In genomic region chr10:127136510-127136909, GRCm38 (mm10) we compare ENCODE assay signal across 15 mouse cellular contexts. TPM values are rescaled to one million over a fixed set of nuclear protein-coding genes. Genes with fewer than 3 reads are reported as not detected.
DNase-seq lines count a peak whose midpoint lies in the region; ATAC-seq and TF ChIP-seq lines count a peak whose summit lies in the region.
"Had no signal": no experiment of that assay in that cellular context is flagged by ENCODE, and none has a peak within 500 bp of the region (broad histone marks: within the 10 kb centered on the region; RNA-seq: fewer than 3 reads in every experiment).

No protein-coding gene starts in this region.

- H3K27me3 ChIP-seq in heart, postnatal 0 days (ENCODE audit: control insufficient read depth, insufficient read depth, low read length) = no peaks in the 10 kb centered on the region
- H3K27me3 ChIP-seq in stomach, postnatal 0 days (ENCODE audit: control insufficient read depth, insufficient read depth, low read length) = no peaks in the 10 kb centered on the region
- H3K27me3 ChIP-seq: neural tube, embryonic 13.5 days had no signal

- no peak for TF ChIP-seq CTCF in heart, postnatal 0 days (IDR thresholded peaks at IDR 0.05; ENCODE audit: low read depth)
- TF ChIP-seq CTCF in stomach, postnatal 0 days (IDR thresholded peaks at IDR 0.05; ENCODE audit: low read depth) = no peak

- H3K4me2 ChIP-seq in heart, postnatal 0 days (ENCODE audit: low read depth, low read length) = no peak overlapping the region
- no peak overlapping the region for H3K4me2 ChIP-seq in stomach, postnatal 0 days (replicated peaks; ENCODE audit: low read depth)
- H3K4me2 ChIP-seq: neural tube, embryonic 13.5 days had no signal

- DNase-seq in heart, postnatal 0 days (ENCODE audit: low spot score) = no peak
- DNase-seq in heart, adult 8-10 months (ENCODE audit: low spot score) = no peak
- peak; percentile 65 for DNase-seq in lung, postnatal 36 days
- no peak for DNase-seq in stomach, postnatal 0 days (ENCODE audit: low spot score)
- DNase-seq in cerebellum, postnatal 25 days = no peak
- no peak for DNase-seq in layer of hippocampus, postnatal 36 days
- DNase-seq in cerebellum, postnatal 14 days = no peak
- DNase-seq: gastrocnemius, adult 2 months; heart, postnatal 10 days; kidney, adult 2 months; right cerebral cortex, postnatal 14 days had no signal

- no peak overlapping the region for H3K4me3 ChIP-seq in heart, postnatal 0 days (ENCODE audit: low read depth, low read length)
- H3K4me3 ChIP-seq in stomach, postnatal 0 days (ENCODE audit: low read depth, low read length) = no peak overlapping the region
- H3K4me3 ChIP-seq: gastrocnemius, adult 2 months; left cerebral cortex, adult 2 months; neural tube, embryonic 13.5 days had no signal

- no peaks in the 10 kb centered on the region for H3K36me3 ChIP-seq in heart, postnatal 0 days (replicated peaks; ENCODE audit: control insufficient read depth, insufficient read depth, low read length)
- H3K36me3 ChIP-seq in stomach, postnatal 0 days (ENCODE audit: control insufficient read depth, insufficient read depth, low read length) = no peaks in the 10 kb centered on the region
- H3K36me3 ChIP-seq: neural tube, embryonic 13.5 days had no signal

- H3K27ac ChIP-seq in heart, postnatal 0 days (ENCODE audit: low read depth) = peak overlapping the region; percentile 32; the same call in 1 of the 2 replicates
- 0 out of 2 replicates have a peak overlapping the region, but pooled peaks have one; percentile 30 for H3K27ac ChIP-seq in stomach, postnatal 0 days (replicated peaks)
- H3K27ac ChIP-seq: gastrocnemius, adult 2 months; left cerebral cortex, adult 2 months; macrophage; neural tube, embryonic 13.5 days had no signal

- no peak overlapping the region for H3K9ac ChIP-seq in heart, postnatal 0 days (replicated peaks; ENCODE audit: low read depth, low read length)
- no peak overlapping the region for H3K9ac ChIP-seq in stomach, postnatal 0 days (ENCODE audit: low read length)
- H3K9ac ChIP-seq: neural tube, embryonic 13.5 days had no signal

- ATAC-seq in heart, postnatal 0 days (ENCODE audit: insufficient read depth, low read depth) = no peak
- peak; percentile 74 for ATAC-seq in activated CD4-positive, CD25-positive, alpha-beta regulatory T cell, adult 4 months
- ATAC-seq in stomach, postnatal 0 days (ENCODE audit: low FRiP score, low TSS enrichment) = no peak

- no peaks in the 10 kb centered on the region for H3K9me3 ChIP-seq in heart, postnatal 0 days (replicated peaks; ENCODE audit: control insufficient read depth, low read length)
- no peaks in the 10 kb centered on the region for H3K9me3 ChIP-seq in stomach, postnatal 0 days (ENCODE audit: control insufficient read depth, low read length)
- H3K9me3 ChIP-seq: neural tube, embryonic 13.5 days had no signal

- 73% methylated on average over 4 of the region's 4 CpGs for WGBS in heart, postnatal 0 days
- 55% methylated on average over 4 of the region's 4 CpGs for WGBS in stomach, postnatal 0 days

- TF ChIP-seq EP300 in heart, postnatal 0 days (IDR thresholded peaks at IDR 0.05; ENCODE audit: low read depth) = no peak
- TF ChIP-seq EP300 in stomach, postnatal 0 days (optimal IDR thresholded peaks at IDR 0.05) = no peak

- H3K4me1 ChIP-seq in heart, postnatal 0 days (ENCODE audit: control insufficient read depth, insufficient read depth) = no peaks in the 10 kb centered on the region
- H3K4me1 ChIP-seq in stomach, postnatal 0 days (replicated peaks; ENCODE audit: control insufficient read depth, insufficient read depth) = no peaks in the 10 kb centered on the region
- H3K4me1 ChIP-seq: neural tube, embryonic 13.5 days had no signal

RNA-seq across cellular contexts. Expression of gene Os9, which starts 15.6 kb away (rescaled TPM):
- 39.8 and 45.2 TPM in 2 replicates for total RNA-seq in heart, postnatal 0 days (2014; rRNA removed; ENCODE audit: low replicate concordance)
- polyA plus RNA-seq in heart, postnatal 0 days (2015; fragmentation: Nextera tagmentation; extraction: Ambion mirVana) = 36.0 and 40.0 TPM in 2 replicates
- total RNA-seq in heart, adult 8-10 months (2022) = 10 to 100 TPM; 22.2 to 31.6 (median 24.1) TPM
- 10 to 100 TPM; 51.3 to 75.5 TPM for polyA plus RNA-seq in activated CD4-positive, CD25-positive, alpha-beta regulatory T cell, adult 4 months (2017; shearing (Covaris generic))
- polyA plus RNA-seq in stomach, postnatal 0 days (2015; fragmentation: Nextera tagmentation; extraction: Ambion mirVana) = 81.9 and 82.0 TPM in 2 replicates
- total RNA-seq in layer of hippocampus, postnatal 36 days (2021) = 10 to 100 TPM; 97.5 to 99.3 TPM

RNA-seq across cellular contexts. Expression of gene B4galnt1, which starts 28.5 kb away (rescaled TPM):
- total RNA-seq in heart, postnatal 0 days (2014; rRNA removed; ENCODE audit: low replicate concordance) = 2.3 and 7.7 TPM in 2 replicates
- polyA plus RNA-seq in heart, postnatal 0 days (2015; fragmentation: Nextera tagmentation; extraction: Ambion mirVana) = 0.72 and 0.82 TPM in 2 replicates
- total RNA-seq in heart, adult 8-10 months (2022) = 1 to 10 TPM; 1.2 to 3.2 (median 1.5) TPM
- polyA plus RNA-seq in activated CD4-positive, CD25-positive, alpha-beta regulatory T cell, adult 4 months (2017; shearing (Covaris generic)) = 100 to 1,000 TPM; 152 to 209 TPM
- 45.9 and 65.4 TPM in 2 replicates for polyA plus RNA-seq in stomach, postnatal 0 days (2015; fragmentation: Nextera tagmentation; extraction: Ambion mirVana)
- 100 to 1,000 TPM; 115 to 123 TPM for total RNA-seq in layer of hippocampus, postnatal 36 days (2021)

RNA-seq across cellular contexts. Expression of gene Slc26a10, which starts 43.9 kb away (rescaled TPM):
- total RNA-seq in heart, postnatal 0 days (2014; rRNA removed; ENCODE audit: low replicate concordance) = 51.0 and 61.2 TPM in 2 replicates
- polyA plus RNA-seq in heart, postnatal 0 days (2015; fragmentation: Nextera tagmentation; extraction: Ambion mirVana) = 22.8 and 23.3 TPM in 2 replicates
- 10 to 100 TPM; 13.0 to 24.6 (median 15.5) TPM for total RNA-seq in heart, adult 8-10 months (2022)
- 1 to 10 TPM; 2.5 to 2.7 TPM for polyA plus RNA-seq in activated CD4-positive, CD25-positive, alpha-beta regulatory T cell, adult 4 months (2017; shearing (Covaris generic))
- polyA plus RNA-seq in stomach, postnatal 0 days (2015; fragmentation: Nextera tagmentation; extraction: Ambion mirVana) = 0.70 and 0.76 TPM in 2 replicates
- 10 to 100 TPM; 15.6 to 27.2 TPM for total RNA-seq in layer of hippocampus, postnatal 36 days (2021)

RNA-seq across cellular contexts. Expression of gene Arhgef25, which starts 53.4 kb away (rescaled TPM):
- total RNA-seq in heart, postnatal 0 days (2014; rRNA removed; ENCODE audit: low replicate concordance) = 20.8 and 44.2 TPM in 2 replicates
- 10.0 and 13.8 TPM in 2 replicates for polyA plus RNA-seq in heart, postnatal 0 days (2015; fragmentation: Nextera tagmentation; extraction: Ambion mirVana)
- total RNA-seq in heart, adult 8-10 months (2022) = 10 to 100 TPM in 3 of 4 experiments, 1 to 10 TPM in 1; 8.1 to 13.4 (median 10.8) TPM
- not detected for polyA plus RNA-seq in activated CD4-positive, CD25-positive, alpha-beta regulatory T cell, adult 4 months (2017; shearing (Covaris generic))
- 25.3 and 29.7 TPM in 2 replicates for polyA plus RNA-seq in stomach, postnatal 0 days (2015; fragmentation: Nextera tagmentation; extraction: Ambion mirVana)
- total RNA-seq in layer of hippocampus, postnatal 36 days (2021) = 100 to 1,000 TPM; 359 to 363 TPM
- polyA plus RNA-seq: macrophage had no signal

RNA-seq across cellular contexts. Expression of gene Dtx3, which starts 59.0 kb away (rescaled TPM):
- total RNA-seq in heart, postnatal 0 days (2014; rRNA removed; ENCODE audit: low replicate concordance) = 44.4 and 64.1 TPM in 2 replicates
- 28.8 and 30.0 TPM in 2 replicates for polyA plus RNA-seq in heart, postnatal 0 days (2015; fragmentation: Nextera tagmentation; extraction: Ambion mirVana)
- total RNA-seq in heart, adult 8-10 months (2022) = 10 to 100 TPM; 18.1 to 29.6 (median 24.2) TPM
- 10 to 100 TPM; 40.6 to 42.9 TPM for polyA plus RNA-seq in activated CD4-positive, CD25-positive, alpha-beta regulatory T cell, adult 4 months (2017; shearing (Covaris generic))
- polyA plus RNA-seq in stomach, postnatal 0 days (2015; fragmentation: Nextera tagmentation; extraction: Ambion mirVana) = 27.8 and 32.9 TPM in 2 replicates
- total RNA-seq in layer of hippocampus, postnatal 36 days (2021) = 100 to 1,000 TPM; 238 TPM

Comparison
In these comparisons a context has a peak if more than half of its experiments do, and no peak if none do; other contexts are left out.
1. RNA of gene B4galnt1, which starts 28.5 kb away (total RNA-seq): 115 to 123 TPM in layer of hippocampus, postnatal 36 days; 2.3 to 7.7 TPM in heart, postnatal 0 days and 1.2 to 3.2 TPM in heart, adult 8-10 months; every median in the first group is over 10 times any median in the second.